Mouse (Mus musculus): Measurements from ENCODE around the gene Rpl36.

The Rpl36 gene

GRCm38 (mm10) chr17:56651801-56652200, 38.6 kb downstream of the Rpl36 start:
- no peak for DNase-seq (ENCODE audit: low spot score)

DNA sequence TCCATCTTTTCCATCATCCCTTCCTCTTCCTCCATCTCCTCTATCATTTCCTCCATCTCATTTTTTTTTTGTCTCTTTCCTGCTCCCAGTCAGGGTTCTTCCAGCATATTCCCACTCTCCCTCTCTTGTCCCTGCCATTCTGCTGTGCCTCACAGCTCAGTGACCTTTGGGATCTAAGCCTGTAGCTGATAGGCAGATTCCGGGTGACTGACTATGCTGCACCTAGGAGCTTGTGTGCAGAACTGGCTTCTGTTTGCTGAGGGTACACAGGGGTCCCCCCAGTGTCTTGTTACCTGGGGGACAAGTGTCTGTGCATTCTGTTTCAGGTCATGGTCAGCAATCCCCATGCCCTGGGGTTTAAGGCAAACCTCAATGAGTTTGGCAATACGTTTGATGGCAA, 41.6 kb downstream of the Rpl36 start:
- no peak for DNase-seq (ENCODE audit: low spot score)

DNA sequence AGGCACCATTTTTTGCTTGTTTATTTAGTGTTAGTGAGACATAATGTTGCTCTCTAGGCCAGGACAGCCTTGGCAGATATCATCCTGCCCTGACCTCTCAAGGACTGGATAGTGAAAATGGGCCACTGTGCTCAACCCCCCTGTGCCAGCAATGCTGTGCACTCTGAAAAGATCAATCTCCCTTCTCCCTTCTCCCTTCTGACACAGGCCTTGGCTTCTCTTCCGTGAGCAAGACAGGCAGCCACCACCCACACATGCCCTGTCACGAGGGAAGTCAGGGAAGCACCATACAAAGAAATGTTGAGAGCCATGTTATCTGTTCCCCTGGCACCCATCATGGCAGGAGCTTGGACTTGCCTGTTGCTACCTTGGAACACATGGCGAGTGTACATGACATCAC, 42.1 kb downstream of the Rpl36 start:
- DNase-seq (ENCODE audit: low spot score) = no peak

GRCm38 (mm10) chr17:56656171-56656570, 43.0 kb downstream of the Rpl36 start:
- DNase-seq (ENCODE audit: low spot score) = no peak

DNA sequence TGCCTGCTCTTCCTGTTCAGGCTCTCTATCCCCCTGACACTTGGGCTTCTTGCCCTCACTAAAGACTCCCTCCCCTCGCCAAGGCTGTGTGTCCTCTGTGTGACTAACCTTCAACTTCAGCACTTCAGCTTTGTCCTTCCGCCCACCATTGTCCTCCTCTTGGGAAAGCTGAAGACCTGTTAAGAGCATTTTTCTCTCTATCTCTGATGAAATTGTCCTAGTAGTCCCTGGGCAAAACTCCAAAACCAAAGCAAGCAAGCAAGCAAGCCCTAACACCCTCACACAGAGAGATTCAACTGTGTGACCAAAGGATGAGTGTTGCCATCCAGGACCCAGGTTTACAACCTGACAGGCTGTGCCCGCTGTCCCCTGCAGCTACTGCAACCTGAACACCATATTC, 50.4 kb downstream of the Rpl36 start:
- DNase-seq (ENCODE audit: low spot score) = no peak

Data from embryo, embryonic 10 days (tissue).